Mouse (Mus musculus): ENCODE measurements at regions not wholly inside any gene's neighbourhood (a gene's known extent, or its start where the extent isn't known, plus 50 kb on each side); places are given as distances from the start of the nearest gene placed in this dataset.

DNA sequence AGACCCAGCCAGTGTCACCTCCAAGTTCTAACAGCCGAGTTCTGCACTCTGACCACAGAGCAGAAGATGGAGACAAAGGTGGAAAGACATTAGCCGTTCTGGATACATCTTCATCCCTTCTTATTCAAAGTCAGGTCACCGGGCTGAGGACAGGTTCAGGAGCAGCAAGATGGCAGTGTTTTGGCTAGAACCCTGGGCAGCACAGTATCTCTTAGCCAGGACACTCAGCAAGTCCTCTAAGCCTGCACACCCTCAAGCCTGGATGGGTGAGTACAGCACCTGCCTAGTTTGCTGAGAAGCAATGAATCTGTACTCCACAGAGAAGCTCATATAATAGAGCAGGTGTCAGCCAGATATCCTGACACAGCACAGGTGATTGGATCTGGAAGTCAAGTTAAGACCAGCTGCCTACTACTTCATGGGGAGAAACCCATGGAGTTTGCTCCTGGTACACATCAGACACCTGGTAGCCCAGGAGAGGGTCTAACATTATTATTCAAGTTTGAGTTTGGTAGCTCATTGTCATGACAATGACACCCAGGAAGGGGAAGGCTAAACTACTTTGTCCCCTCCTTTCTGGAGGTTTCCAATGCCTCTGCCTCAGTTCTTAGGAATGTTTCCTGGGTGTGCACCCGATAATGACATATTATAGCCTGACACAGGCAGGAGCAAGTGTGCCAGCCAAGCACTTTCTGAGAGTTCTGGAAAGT lies 108.1 kb downstream of the Ndufa10 start:
- 75% methylated on average over 4 of the region's 4 CpGs for WGBS
- Histone ChIP-seq H3K4me2 (no peak overlapping the region), H3K9me3 (no peaks in the 10 kb centered on the region), H3K27ac (no peak overlapping the region), H3K4me1 (peaks cover 6% of the 10 kb centered on the region), H3K4me3 (no peak overlapping the region), H3K36me3 (no peaks in the 10 kb centered on the region), H3K9ac (no peak overlapping the region), H3K27me3 (no peaks in the 10 kb centered on the region)
- no peak for ATAC-seq (ENCODE audit: insufficient number of reproducible peaks, low FRiP score, low TSS enrichment, low read depth)

DNA sequence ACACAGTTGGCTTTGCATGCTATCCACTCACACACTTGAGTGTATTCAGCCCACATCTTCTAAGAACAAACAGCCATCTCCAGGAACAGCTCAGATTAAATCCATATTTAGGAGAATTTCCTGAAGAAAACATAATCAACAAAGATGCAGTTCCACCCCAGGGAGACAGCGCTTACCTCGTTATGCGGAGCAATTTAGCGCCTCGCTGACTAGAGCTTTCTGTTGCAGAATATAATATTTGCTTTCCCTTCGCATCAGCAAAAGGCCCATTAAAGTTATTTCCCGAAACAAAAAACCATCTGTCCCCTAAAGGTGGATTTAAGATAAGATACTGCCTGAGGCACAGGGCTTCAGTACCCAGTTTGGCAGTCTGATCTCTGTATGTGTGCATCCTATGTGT lies 112.0 kb downstream of the Ndufa10 start:
- no peak for ATAC-seq (ENCODE audit: insufficient number of reproducible peaks, low FRiP score, low TSS enrichment, low read depth)
- H3K4me3 ChIP-seq = no peak overlapping the region
- WGBS = 70% methylated on average over 7 of the region's 7 CpGs
- H3K36me3 ChIP-seq = no peaks in the 10 kb centered on the region
- no peaks in the 10 kb centered on the region for H3K4me1 ChIP-seq
- H3K9ac ChIP-seq = no peak overlapping the region
- no peak overlapping the region for H3K4me2 ChIP-seq
- no peaks in the 10 kb centered on the region for H3K9me3 ChIP-seq
- H3K27ac ChIP-seq = no peak overlapping the region
- no peaks in the 10 kb centered on the region for H3K27me3 ChIP-seq

DNA sequence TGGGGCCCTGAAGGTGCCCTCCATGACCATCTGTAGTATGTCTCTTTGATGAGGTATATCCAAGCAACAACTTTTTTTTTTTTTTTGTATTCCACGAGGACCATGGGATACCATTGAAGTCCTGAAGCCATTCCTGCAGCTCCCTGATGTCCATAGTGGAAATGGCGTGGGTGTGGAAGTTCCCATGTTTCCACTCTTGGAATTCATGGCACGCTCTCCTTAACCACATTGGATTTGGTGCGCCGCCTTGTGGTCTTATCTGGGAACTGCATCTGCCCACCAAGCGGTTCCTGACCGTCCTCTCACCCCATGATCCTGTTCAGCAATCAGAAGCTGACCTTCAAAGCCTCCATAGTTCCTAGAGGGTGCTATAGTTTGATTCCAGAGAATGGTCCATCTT lies 113.4 kb downstream of the Ndufa10 start:
- H3K9me3 ChIP-seq = no peaks in the 10 kb centered on the region
- H3K27ac ChIP-seq = no peak overlapping the region
- H3K9ac ChIP-seq = no peak overlapping the region
- no peaks in the 10 kb centered on the region for H3K27me3 ChIP-seq
- H3K4me3 ChIP-seq = no peak overlapping the region
- ATAC-seq (ENCODE audit: insufficient number of reproducible peaks, low FRiP score, low TSS enrichment, low read depth) = no peak
- WGBS = 18% methylated on average over 7 of the region's 7 CpGs
- H3K4me2 ChIP-seq = no peak overlapping the region
- no peaks in the 10 kb centered on the region for H3K36me3 ChIP-seq
- no peaks in the 10 kb centered on the region for H3K4me1 ChIP-seq

DNA sequence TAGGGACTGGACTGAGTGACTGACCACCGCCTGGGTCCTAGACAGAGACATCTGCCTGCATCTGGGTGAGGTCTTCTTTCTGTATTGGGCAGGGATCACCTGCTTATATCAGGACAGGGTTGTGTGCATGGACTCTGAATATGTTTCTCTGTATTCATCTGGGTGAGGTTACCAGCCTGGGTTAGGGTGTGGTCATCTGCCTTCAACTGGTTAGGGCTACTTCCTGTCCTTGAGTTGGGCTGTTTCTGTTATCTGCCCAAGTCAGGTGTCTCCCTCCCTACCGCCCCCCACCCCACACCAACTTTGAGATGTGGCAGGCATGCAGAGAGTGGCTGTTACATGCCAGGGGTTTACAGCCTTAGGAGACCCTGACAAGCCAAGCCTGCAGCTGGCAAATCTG lies 114.2 kb downstream of the Ndufa10 start:
- H3K9me3 ChIP-seq = no peaks in the 10 kb centered on the region
- H3K27me3 ChIP-seq = no peaks in the 10 kb centered on the region
- H3K36me3 ChIP-seq = no peaks in the 10 kb centered on the region
- no peak overlapping the region for H3K27ac ChIP-seq
- H3K4me3 ChIP-seq = no peak overlapping the region
- 91% methylated on average over 2 of the region's 2 CpGs for WGBS
- no peak overlapping the region for H3K4me2 ChIP-seq
- ATAC-seq (ENCODE audit: insufficient number of reproducible peaks, low FRiP score, low TSS enrichment, low read depth) = no peak
- no peaks in the 10 kb centered on the region for H3K4me1 ChIP-seq
- H3K9ac ChIP-seq = no peak overlapping the region

DNA sequence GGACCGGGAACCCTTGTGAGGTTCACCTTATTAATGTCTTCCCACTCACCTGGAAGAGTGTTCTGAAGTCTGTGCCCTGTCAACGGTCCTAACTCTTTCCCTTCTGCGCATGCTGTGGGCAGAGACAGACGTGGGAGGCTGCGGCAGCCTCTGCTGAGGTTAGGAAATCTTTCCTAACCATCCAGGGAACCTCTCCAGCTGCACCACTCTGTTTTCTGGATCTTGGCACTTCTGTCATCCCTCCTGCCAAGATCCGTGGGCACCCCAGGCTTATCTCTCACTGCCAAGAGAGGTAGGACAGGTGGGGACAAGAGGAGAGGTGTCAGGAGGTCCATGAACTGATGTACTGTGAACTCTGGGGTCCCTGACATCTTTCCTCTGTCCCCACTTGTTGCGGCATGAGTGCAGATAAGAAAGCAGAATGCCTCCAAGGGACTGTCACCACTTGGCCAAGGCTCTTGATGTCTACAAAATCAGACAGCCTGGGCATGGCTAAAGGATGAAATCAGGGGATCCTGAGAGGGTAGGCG lies 114.8 kb downstream of the Ndufa10 start:
- Histone ChIP-seq H3K9ac (no peak overlapping the region), H3K4me3 (no peak overlapping the region), H3K9me3 (no peaks in the 10 kb centered on the region), H3K4me1 (no peaks in the 10 kb centered on the region), H3K36me3 (no peaks in the 10 kb centered on the region), H3K27ac (no peak overlapping the region), H3K27me3 (no peaks in the 10 kb centered on the region), H3K4me2 (no peak overlapping the region)
- no peak for ATAC-seq (ENCODE audit: insufficient number of reproducible peaks, low FRiP score, low TSS enrichment, low read depth)
- 74% methylated on average over 8 of the region's 8 CpGs for WGBS

DNA sequence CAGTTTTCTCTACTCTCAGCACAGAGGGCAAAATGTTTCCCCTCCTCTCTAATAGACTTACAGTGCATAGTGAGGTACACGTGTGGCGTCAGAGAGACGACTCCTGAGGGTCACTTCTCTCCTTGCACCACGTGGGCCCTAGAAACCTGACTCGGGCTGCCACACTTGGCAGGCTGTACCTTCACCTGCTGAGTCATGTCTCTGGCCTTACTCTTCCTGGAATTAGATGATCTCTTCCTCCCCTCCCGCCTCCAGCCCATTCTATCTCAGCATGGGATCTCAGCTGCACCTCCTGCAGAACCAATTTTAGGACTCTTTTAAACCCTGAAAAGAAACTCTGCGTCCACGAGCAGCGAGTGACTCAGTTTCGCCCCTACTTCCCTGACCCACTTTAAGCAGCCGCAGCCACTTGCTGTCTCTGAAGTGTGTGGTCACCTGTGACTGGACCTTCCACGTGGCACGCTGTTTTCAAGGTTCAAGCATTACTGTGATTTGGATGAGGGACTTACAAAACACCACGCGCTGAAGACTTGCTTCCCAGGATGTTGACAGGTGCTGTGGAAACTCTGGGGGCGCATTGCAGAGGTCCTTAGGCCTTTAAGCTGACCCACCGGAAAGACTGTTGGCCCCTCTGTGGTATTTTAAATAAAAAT lies 125.2 kb downstream of the Ndufa10 start:
- Histone ChIP-seq H3K27ac (no peak overlapping the region), H3K36me3 (no peaks in the 10 kb centered on the region), H3K9ac (no peak overlapping the region), H3K4me3 (no peak overlapping the region), H3K27me3 (no peaks in the 10 kb centered on the region), H3K9me3 (no peaks in the 10 kb centered on the region), H3K4me2 (no peak overlapping the region), H3K4me1 (0 out of 2 replicates have a peak, but pooled peaks cover 5% of the 10 kb centered on the region)
- ATAC-seq (ENCODE audit: insufficient number of reproducible peaks, low FRiP score, low TSS enrichment, low read depth) = no peak
- WGBS = 46% methylated on average over 17 of the region's 17 CpGs

DNA sequence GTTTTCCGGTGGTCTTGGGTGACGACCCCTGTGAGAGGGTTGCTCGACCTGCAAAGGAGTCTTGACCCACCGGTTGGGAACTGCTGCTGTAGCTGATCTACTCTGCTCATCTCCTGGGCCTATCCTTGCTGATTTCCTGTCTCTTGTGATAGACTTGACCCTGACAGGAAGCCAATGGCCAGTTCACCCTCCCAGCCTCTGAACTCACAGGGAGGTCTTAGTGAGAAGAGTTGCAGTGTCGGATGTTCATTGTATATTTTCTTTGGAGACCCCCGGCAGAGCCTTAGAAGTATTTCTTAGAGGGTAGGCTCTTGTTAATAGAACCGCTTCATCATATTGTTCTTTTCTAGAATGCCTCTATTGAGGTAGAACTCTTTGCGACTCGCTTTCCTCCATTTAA lies 126.0 kb downstream of the Ndufa10 start:
- H3K36me3 ChIP-seq = no peaks in the 10 kb centered on the region
- ATAC-seq (ENCODE audit: insufficient number of reproducible peaks, low FRiP score, low TSS enrichment, low read depth) = no peak
- H3K4me3 ChIP-seq = no peak overlapping the region
- no peaks in the 10 kb centered on the region for H3K27me3 ChIP-seq
- 0 out of 2 replicates have a peak, but pooled peaks cover 5% of the 10 kb centered on the region for H3K4me1 ChIP-seq
- WGBS = 85% methylated on average over 9 of the region's 9 CpGs
- H3K4me2 ChIP-seq = no peak overlapping the region
- H3K27ac ChIP-seq = no peak overlapping the region
- H3K9me3 ChIP-seq = no peaks in the 10 kb centered on the region
- no peak overlapping the region for H3K9ac ChIP-seq

DNA sequence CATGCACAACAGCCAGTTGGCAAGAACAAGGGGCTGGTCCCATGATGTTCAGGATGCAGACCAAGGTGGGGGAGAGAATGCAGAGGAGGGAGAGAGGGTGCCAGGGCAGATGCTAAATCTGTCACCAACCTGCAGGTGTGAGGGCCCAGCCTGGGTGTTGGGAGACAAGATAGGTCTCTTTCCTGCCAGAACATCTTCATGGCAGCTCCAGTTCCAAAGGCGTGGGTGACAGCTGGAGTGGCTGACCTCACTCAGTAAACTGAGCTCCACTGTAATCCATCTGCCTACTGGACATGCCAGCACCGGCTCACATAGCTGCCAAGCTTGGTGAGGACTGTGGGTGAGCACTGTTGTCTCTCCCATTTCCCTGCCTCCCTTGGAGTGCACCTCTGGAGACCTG lies 129.9 kb downstream of the Ndufa10 start:
- Histone ChIP-seq H3K36me3 (no peaks in the 10 kb centered on the region), H3K9ac (no peak overlapping the region), H3K9me3 (no peaks in the 10 kb centered on the region), H3K27ac (no peak overlapping the region), H3K4me1 (0 out of 2 replicates have a peak, but pooled peaks cover 5% of the 10 kb centered on the region), H3K4me2 (no peak overlapping the region), H3K4me3 (no peak overlapping the region), H3K27me3 (no peaks in the 10 kb centered on the region)
- ATAC-seq (ENCODE audit: insufficient number of reproducible peaks, low FRiP score, low TSS enrichment, low read depth) = no peak
- WGBS = 75% methylated on average over 2 of the region's 2 CpGs

DNA sequence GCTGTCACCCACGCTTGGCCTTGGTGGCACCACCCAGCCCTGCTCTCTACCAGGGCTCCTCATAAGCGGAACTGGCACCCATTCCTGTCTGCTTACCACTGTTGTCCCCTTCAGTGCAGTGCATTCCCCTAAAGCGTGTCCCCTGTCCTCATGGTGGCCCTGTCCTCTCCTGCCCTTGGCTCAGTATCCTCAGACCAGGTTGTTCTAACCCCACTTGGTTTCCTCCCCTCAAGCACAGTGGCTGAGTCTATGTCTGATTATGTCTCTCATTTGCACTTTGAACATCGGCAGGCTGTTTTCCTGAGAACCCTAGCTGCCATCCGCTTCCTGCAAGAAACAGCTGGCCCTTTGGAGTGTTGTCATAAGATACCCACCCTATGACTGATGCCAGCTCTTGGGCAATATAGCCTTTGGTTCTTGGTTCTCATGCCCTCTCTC lies 130.5 kb downstream of the Ndufa10 start:
- H3K27me3 ChIP-seq = no peaks in the 10 kb centered on the region
- 81% methylated on average over 5 of the region's 5 CpGs for whole genome bisulfite sequencing
- H3K4me3 ChIP-seq = no peak overlapping the region
- no peaks in the 10 kb centered on the region for H3K36me3 ChIP-seq
- H3K9me3 ChIP-seq = no peaks in the 10 kb centered on the region
- no peak overlapping the region for H3K27ac ChIP-seq
- H3K9ac ChIP-seq = no peak overlapping the region
- 0 out of 2 replicates have a peak, but pooled peaks cover 2% of the 10 kb centered on the region for H3K4me1 ChIP-seq
- H3K4me2 ChIP-seq = no peak overlapping the region
- no peak for ATAC-seq (ENCODE audit: insufficient number of reproducible peaks, low FRiP score, low TSS enrichment, low read depth)

DNA sequence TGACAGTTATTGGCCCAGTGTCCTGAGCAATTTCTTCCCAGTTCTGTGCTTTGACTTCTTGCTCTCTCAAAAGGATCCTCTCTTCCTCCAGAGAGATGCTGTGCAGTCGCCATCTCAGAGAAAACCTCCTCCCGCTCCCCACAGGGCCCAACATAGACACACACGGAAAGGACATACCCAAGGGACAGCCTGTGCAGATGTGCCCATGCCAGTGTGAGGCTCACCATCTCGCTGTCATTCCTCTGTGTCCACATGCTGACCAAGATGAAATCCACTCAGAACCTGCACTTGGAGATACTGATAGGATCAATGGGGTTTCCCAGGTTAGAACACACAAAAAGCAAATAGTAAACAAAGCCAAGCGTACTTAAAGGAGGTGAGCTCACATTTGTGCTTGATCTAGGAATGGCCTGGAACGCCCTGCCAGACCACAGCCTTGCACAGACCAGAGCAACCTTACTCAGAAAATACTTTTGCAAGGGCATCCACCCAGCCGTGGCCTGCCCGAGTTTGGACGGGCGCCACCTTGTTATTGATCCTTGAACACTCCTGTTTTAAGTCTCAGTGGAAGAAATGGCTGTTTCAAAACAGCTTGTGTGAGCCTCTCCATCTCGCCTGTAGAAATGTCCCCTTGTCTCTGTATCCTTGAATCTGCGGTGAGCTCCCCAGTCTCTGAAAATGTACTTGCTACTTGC lies 131.7 kb downstream of the Ndufa10 start:
- no peak overlapping the region for H3K4me2 ChIP-seq
- ATAC-seq (ENCODE audit: insufficient number of reproducible peaks, low FRiP score, low TSS enrichment, low read depth) = no peak
- no peaks in the 10 kb centered on the region for H3K9me3 ChIP-seq
- H3K27ac ChIP-seq = no peak overlapping the region
- no peak overlapping the region for H3K9ac ChIP-seq
- no peak overlapping the region for H3K4me3 ChIP-seq
- no peaks in the 10 kb centered on the region for H3K27me3 ChIP-seq
- H3K4me1 ChIP-seq = peaks cover 2% of the 10 kb centered on the region; the same call in 1 of the 2 replicates
- no peaks in the 10 kb centered on the region for H3K36me3 ChIP-seq
- WGBS = 83% methylated on average over 12 of the region's 12 CpGs

DNA sequence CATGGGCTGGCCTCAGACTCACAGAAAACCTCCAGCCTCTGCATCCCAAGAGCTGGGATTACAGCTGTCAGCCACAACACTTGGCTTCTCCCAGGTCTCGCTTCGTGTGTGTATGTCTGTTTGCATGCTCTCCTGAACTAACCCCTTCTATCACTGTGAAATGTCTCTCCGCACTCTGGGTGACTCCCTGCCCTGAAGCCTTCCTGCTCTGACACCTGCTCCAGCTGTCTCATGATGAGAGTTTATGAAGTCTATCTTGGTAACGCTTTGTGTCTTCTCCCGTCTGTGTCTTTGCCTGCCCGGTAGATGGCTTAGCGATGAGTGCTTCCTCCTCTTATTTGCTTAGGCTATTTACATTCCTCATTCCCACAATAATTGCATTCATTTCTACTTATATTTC lies 133.0 kb downstream of the Ndufa10 start:
- 64% methylated on average over 7 of the region's 7 CpGs for WGBS
- Histone ChIP-seq H3K9me3 (no peaks in the 10 kb centered on the region), H3K27me3 (no peaks in the 10 kb centered on the region), H3K4me1 (peaks cover 2% of the 10 kb centered on the region; the same call in 1 of the 2 replicates), H3K9ac (no peak overlapping the region), H3K36me3 (no peaks in the 10 kb centered on the region), H3K27ac (no peak overlapping the region), H3K4me2 (no peak overlapping the region), H3K4me3 (no peak overlapping the region)
- no peak for ATAC-seq (ENCODE audit: insufficient number of reproducible peaks, low FRiP score, low TSS enrichment, low read depth)

DNA sequence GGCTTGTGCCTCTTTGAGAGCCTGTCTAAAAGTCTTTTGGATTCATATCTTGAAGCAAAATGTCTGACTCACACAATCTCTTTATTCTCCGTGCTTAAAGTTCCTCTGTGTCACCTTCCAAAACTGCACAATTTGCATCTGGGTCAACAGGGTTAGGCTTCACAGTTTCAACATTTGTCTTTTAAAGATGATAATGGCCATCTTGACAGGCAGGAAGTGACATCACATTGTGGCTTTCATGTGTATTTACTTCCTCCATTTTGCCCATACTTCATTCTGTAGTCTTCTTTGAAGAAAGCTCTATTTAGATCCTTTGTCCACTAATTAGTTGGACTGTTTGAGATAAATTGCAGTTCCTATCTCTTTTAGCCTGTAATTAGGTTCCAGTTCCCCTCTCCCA lies 135.1 kb downstream of the Ndufa10 start:
- no peak for ATAC-seq (ENCODE audit: insufficient number of reproducible peaks, low FRiP score, low TSS enrichment, low read depth)
- Histone ChIP-seq H3K27me3 (no peaks in the 10 kb centered on the region), H3K27ac (no peak overlapping the region), H3K4me3 (no peak overlapping the region), H3K4me1 (no peaks in the 10 kb centered on the region; the same call in 1 of the 2 replicates), H3K36me3 (no peaks in the 10 kb centered on the region), H3K9ac (no peak overlapping the region), H3K9me3 (no peaks in the 10 kb centered on the region), H3K4me2 (no peak overlapping the region)
- WGBS = 87% methylated on average over 1 of the region's 1 CpGs

Data from limb, embryonic 15.5 days (tissue).